Mouse (Mus musculus): ENCODE results near the gene Rnasek. TPM values are rescaled to one million over a fixed set of nuclear protein-coding genes. Genes with fewer than 3 reads are reported as not detected.

Gene Rnasek
- polyA plus RNA-seq, 1 experiment from 2014 or later, result 443 TPM

DNA sequence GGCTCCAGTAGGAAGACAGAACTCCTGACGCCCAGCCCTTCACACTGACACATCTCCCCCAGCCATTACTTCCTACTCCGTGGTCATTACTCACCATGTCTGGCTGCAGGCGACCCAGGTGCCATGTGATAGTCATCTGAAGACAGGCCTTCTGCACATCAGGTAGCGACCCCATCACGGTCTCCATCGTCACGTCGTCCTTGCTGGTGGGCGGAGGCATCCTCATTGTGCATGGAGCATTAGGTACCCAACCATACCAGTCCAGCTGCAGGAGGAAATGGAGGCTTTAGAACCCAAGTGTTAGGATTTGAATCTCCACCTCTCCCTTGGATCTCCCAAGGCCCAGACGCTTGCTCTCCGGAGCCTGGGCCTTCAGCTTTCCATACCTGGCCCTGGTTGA lies 2.9 kb upstream of the Rnasek start:
- no peaks in the 10 kb centered on the region for H3K9me3 ChIP-seq (ENCODE audit: control insufficient read depth, low read length)
- peaks cover 16% of the 10 kb centered on the region for H3K4me1 ChIP-seq (ENCODE audit: control insufficient read depth, insufficient read depth, low read depth, low read length)
- H3K27me3 ChIP-seq (replicated peaks; ENCODE audit: control insufficient read depth, insufficient read depth, low read length), result no peaks in the 10 kb centered on the region; the same call in none of the 2 replicates
- 77% methylated on average over 11 of the region's 11 CpGs for WGBS
- ATAC-seq, result no peak
- no peak overlapping the region for H3K9ac ChIP-seq (ENCODE audit: low read depth, low read length)
- H3K4me2 ChIP-seq (ENCODE audit: low read length), result no peak overlapping the region
- H3K4me3 ChIP-seq (ENCODE audit: low read length), result no peak overlapping the region
- H3K27ac ChIP-seq (ENCODE audit: low read depth, low read length), result no peak overlapping the region
- H3K36me3 ChIP-seq (ENCODE audit: control insufficient read depth, insufficient read depth, low read length), result no peaks in the 10 kb centered on the region

DNA sequence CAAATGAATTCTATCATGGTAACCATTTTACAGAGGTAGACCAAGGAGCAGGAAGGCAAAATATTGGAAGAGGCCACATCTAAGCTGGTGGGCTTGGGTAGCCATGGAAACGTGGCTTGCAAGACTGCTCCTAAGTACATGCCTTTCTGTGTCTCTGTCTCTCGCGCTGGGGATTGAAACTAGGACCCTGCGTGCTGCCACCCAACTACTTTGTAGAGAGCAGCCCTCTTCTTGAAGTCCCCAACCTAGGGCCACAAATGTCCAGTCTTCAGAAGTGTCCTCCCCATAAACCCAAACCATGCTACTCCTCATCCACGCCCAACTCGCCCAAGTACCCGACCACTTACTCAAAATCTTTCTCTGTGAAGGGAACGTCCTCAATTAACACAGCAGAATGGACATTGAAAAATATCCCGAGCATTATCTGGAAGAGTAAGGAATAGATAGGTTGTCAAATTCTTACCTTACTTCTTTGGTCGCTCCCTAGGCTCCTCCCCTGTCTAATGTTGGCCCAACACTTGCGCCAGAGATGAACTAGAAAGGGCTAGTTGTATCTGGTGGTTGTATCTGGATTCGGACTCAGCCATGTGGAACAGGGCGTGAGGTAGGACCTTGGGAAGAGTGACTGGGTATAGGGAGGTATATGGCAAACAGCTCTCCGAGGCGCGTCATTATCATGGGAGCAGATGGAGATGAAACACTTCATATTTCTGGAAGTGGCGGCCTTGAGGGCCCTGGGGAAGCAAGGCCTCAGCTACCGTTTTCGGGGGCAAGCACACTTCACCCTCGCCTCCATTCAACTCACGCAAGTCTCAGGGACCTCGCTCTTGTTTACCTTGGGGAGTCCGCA lies 826 bp downstream of the Rnasek start:
- H3K4me3 ChIP-seq (ENCODE audit: low read length), result peak overlapping the region; percentile 93
- WGBS, result 14% methylated on average over 23 of the region's 23 CpGs
- H3K4me1 ChIP-seq (ENCODE audit: control insufficient read depth, insufficient read depth, low read depth, low read length), result peaks cover 25% of the 10 kb centered on the region
- no peak for ATAC-seq
- H3K9ac ChIP-seq (ENCODE audit: low read depth, low read length), result peak overlapping the region; percentile 95
- peaks cover 4% of the 10 kb centered on the region for H3K36me3 ChIP-seq (ENCODE audit: control insufficient read depth, insufficient read depth, low read length)
- peak overlapping the region; percentile 96 for H3K4me2 ChIP-seq (ENCODE audit: low read length)
- peak overlapping the region; percentile 95 for H3K27ac ChIP-seq (ENCODE audit: low read depth, low read length)
- H3K27me3 ChIP-seq (replicated peaks; ENCODE audit: control insufficient read depth, insufficient read depth, low read length), result no peaks in the 10 kb centered on the region
- no peaks in the 10 kb centered on the region for H3K9me3 ChIP-seq (ENCODE audit: control insufficient read depth, low read length)

DNA sequence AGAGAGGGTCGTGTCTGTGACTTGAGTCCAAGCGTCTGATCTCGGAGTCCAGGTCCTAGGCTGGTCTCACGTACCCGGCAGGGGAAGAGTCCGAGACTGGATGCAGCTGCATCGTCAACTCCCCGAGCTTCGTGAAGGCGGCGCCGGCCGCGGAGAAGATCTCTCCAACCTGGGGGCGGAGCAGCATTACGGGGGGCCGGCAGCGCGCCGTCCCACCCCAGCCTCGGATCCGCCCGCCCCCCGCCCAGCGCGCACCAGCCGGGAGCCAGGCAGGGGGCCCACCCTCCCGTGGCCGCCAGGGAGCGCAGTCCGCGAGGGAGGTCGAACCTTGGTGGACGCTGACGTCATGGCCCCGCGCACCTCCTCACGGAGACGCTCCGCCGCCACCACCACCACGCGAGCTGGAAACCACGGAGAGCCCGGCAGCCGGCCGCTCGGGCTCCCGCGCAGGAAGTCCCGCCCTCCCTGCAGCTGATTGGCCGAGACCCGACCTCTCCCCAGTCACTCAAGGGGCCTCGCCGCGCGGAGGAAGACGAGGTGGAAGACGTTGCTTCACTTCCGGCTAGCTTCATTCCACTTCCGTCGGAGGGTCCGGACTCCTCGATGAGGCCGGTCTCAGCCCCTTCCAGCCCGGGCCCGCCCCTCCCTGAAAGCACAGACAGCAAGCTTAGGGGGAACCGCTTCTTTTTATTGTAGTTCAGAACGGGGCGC lies 2.0 kb downstream of the Rnasek start, which contains the start of gene 0610010K14Rik:
Gene 0610010K14Rik (minus strand): TSS at position 458 of the 711 bp plus-strand sequence.
- no peaks in the 10 kb centered on the region for H3K27me3 ChIP-seq (replicated peaks; ENCODE audit: control insufficient read depth, insufficient read depth, low read length)
- peaks cover 4% of the 10 kb centered on the region for H3K36me3 ChIP-seq (ENCODE audit: control insufficient read depth, insufficient read depth, low read length)
- peak; percentile 94 for ATAC-seq
- H3K4me2 ChIP-seq (ENCODE audit: low read length), result peak within 1 kb of the TSS; percentile 96
- peak within 1 kb of the TSS; percentile 93 for H3K4me3 ChIP-seq (ENCODE audit: low read length)
- no peaks in the 10 kb centered on the region for H3K9me3 ChIP-seq (ENCODE audit: control insufficient read depth, low read length)
- WGBS, result under 1% methylated on average over 64 of the region's 70 CpGs
- H3K9ac ChIP-seq (ENCODE audit: low read depth, low read length), result peak within 1 kb of the TSS; percentile 95
- peak within 1 kb of the TSS; percentile 95 for H3K27ac ChIP-seq (ENCODE audit: low read depth, low read length)
- H3K4me1 ChIP-seq (ENCODE audit: control insufficient read depth, insufficient read depth, low read depth, low read length), result peaks cover 27% of the 10 kb centered on the region

DNA sequence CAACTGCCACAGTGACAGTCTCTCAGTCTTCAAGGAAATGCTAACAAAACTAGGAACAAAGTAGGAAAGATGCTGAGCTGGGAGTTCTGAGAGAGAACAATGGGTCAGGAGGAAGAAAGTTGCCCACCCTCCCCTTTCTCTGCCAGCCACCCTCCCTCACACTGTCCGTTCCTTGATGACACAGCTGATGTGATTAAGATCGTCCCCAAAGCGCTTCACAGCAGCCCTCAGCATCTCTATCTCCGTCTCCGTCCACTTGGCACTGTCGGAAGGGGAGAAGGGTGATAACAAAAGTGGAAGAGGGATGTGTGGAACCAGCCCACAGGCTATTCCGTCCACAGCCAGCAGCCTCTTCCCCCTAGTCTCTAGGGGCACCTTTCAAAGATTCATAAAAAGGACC lies 2.9 kb downstream of the Rnasek start:
- peaks cover 27% of the 10 kb centered on the region for H3K4me1 ChIP-seq (ENCODE audit: control insufficient read depth, insufficient read depth, low read depth, low read length)
- peak overlapping the region; percentile 95 for H3K27ac ChIP-seq (ENCODE audit: low read depth, low read length)
- no peaks in the 10 kb centered on the region for H3K27me3 ChIP-seq (replicated peaks; ENCODE audit: control insufficient read depth, insufficient read depth, low read length)
- H3K9me3 ChIP-seq (ENCODE audit: control insufficient read depth, low read length), result no peaks in the 10 kb centered on the region
- H3K36me3 ChIP-seq (ENCODE audit: control insufficient read depth, insufficient read depth, low read length), result peaks cover 4% of the 10 kb centered on the region
- peak overlapping the region; percentile 88 for H3K9ac ChIP-seq (ENCODE audit: low read depth, low read length)
- 23% methylated on average over 7 of the region's 7 CpGs for WGBS
- peak overlapping the region; percentile 93 for H3K4me3 ChIP-seq (ENCODE audit: low read length)
- ATAC-seq, result no peak
- peak overlapping the region; percentile 60 for H3K4me2 ChIP-seq (ENCODE audit: low read length)

DNA sequence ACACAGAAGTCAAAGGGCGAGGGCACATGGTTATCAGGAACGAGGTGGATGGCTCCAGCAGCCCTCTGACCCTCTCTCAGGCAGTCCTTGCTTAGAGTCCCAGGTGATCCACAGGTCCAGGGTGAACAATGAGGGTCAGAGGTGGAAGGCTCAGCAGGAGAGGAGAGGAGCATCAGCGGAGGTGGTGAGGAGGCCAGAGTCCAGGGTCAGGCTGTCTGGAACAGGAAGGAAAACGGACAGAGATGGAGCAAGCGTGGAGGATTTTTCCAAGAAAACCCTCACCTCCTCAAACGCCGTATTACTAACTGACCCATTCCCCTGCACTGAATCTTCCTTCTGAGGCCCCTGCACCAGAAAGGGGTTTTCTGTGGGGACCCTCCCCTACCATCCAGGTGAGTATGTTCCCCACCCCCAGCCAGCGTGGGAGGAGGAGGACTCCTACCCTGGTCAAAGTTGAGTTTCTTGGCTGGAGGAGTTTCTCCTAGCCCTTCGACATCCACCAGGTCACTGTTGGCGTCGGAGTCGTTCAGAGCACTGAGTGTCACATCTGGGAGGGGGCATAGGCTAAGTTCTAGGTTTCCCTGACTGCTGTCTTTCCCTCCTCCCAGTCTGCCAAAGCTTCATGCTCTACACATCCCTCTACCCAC lies 4.3 kb downstream of the Rnasek start:
- H3K9me3 ChIP-seq (ENCODE audit: control insufficient read depth, low read length), result no peaks in the 10 kb centered on the region
- no peak for ATAC-seq
- H3K36me3 ChIP-seq (ENCODE audit: control insufficient read depth, insufficient read depth, low read length), result peaks cover 4% of the 10 kb centered on the region
- no peak overlapping the region for H3K9ac ChIP-seq (ENCODE audit: low read depth, low read length)
- no peak overlapping the region for H3K27ac ChIP-seq (ENCODE audit: low read depth, low read length)
- 0 out of 2 replicates have a peak, but pooled peaks cover 2% of the 10 kb centered on the region for H3K27me3 ChIP-seq (replicated peaks; ENCODE audit: control insufficient read depth, insufficient read depth, low read length)
- peaks cover 24% of the 10 kb centered on the region for H3K4me1 ChIP-seq (ENCODE audit: control insufficient read depth, insufficient read depth, low read depth, low read length)
- H3K4me2 ChIP-seq (ENCODE audit: low read length), result no peak overlapping the region
- 89% methylated on average over 12 of the region's 12 CpGs for WGBS
- H3K4me3 ChIP-seq (ENCODE audit: low read length), result no peak overlapping the region

DNA sequence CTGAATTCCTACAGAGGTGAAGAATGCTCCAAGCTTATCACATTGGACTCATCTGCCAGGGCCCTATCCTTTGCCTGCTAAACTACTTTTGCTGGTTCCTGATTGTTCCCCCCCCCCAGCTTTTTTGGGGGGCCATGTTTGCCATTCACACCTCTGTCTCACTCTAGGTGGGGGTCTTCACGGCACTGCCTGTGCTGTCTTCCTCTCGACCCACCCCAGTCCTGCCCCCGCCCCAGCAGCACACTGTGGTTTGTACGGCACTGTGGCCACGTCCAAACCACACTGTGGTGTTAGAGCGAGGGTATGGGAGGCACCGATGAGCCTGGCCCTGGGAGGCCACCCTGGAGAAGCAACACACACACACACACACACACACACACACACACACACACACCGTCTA lies 5.1 kb downstream of the Rnasek start:
- Histone ChIP-seq H3K36me3 (ENCODE audit: control insufficient read depth, insufficient read depth, low read length) (peaks cover 4% of the 10 kb centered on the region), H3K4me3 (ENCODE audit: low read length) (no peak overlapping the region), H3K27ac (ENCODE audit: low read depth, low read length) (no peak overlapping the region), H3K9ac (ENCODE audit: low read depth, low read length) (no peak overlapping the region), H3K9me3 (ENCODE audit: control insufficient read depth, low read length) (no peaks in the 10 kb centered on the region), H3K4me1 (ENCODE audit: control insufficient read depth, insufficient read depth, low read depth, low read length) (peaks cover 23% of the 10 kb centered on the region), H3K4me2 (ENCODE audit: low read length) (no peak overlapping the region), H3K27me3 (replicated peaks; ENCODE audit: control insufficient read depth, insufficient read depth, low read length) (peaks cover 6% of the 10 kb centered on the region; the same call in 1 of the 2 replicates)
- no peak for ATAC-seq
- 84% methylated on average over 8 of the region's 8 CpGs for WGBS

DNA sequence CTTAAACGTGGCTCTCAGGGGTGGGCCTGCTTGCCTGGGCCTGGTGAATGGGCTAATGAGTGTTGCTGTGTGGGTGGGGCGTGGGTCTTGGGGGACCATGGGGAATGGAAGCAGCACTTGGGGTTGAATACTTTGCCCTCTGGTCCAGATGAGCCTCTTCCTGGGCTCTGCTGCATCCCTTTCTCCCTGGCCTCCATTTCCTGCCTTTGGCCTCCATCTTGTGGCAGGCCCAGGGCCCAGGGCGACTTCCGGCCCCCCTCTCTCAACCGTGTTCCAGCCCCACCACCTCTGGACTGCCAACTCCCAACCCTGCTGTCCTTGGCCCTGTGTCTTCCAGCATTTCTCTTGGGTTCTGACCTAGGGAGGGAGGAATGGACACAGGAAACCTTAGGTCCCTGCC lies 5.6 kb downstream of the Rnasek start:
- Histone ChIP-seq H3K27ac (ENCODE audit: low read depth, low read length) (no peak overlapping the region), H3K36me3 (ENCODE audit: control insufficient read depth, insufficient read depth, low read length) (peaks cover 4% of the 10 kb centered on the region), H3K4me3 (ENCODE audit: low read length) (no peak overlapping the region), H3K4me2 (ENCODE audit: low read length) (no peak overlapping the region), H3K4me1 (ENCODE audit: control insufficient read depth, insufficient read depth, low read depth, low read length) (peaks cover 25% of the 10 kb centered on the region), H3K9ac (ENCODE audit: low read depth, low read length) (no peak overlapping the region), H3K27me3 (replicated peaks; ENCODE audit: control insufficient read depth, insufficient read depth, low read length) (peaks cover 7% of the 10 kb centered on the region; the same call in 1 of the 2 replicates), H3K9me3 (ENCODE audit: control insufficient read depth, low read length) (no peaks in the 10 kb centered on the region)
- WGBS, result 60% methylated on average over 5 of the region's 5 CpGs
- ATAC-seq, result no peak

DNA sequence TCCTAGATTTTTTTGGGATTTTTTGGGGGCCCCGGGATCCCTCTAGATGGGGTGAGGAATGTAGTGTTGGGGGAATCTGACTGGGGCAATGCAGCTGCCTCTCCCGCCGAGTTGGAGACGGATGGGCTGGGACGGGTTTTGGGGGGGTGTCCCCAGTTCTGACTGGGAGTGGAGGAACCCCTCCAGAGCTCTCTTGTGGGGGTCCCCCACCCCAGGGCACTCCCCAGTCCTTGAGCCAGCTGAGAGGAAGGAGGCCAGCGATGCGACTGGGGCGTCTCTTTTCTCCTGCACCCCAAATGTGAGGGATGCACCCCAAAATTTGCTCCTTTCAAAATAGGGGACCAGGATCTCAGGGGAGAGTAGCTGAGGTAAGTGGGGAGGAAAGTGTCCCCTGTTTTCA lies 6.6 kb downstream of the Rnasek start:
- peak overlapping the region; percentile 63 for H3K4me2 ChIP-seq (ENCODE audit: low read length)
- no peaks in the 10 kb centered on the region for H3K9me3 ChIP-seq (ENCODE audit: control insufficient read depth, low read length)
- no peak overlapping the region for H3K27ac ChIP-seq (ENCODE audit: low read depth, low read length)
- 56% methylated on average over 4 of the region's 8 CpGs for WGBS
- peaks cover 4% of the 10 kb centered on the region for H3K36me3 ChIP-seq (ENCODE audit: control insufficient read depth, insufficient read depth, low read length)
- H3K27me3 ChIP-seq (replicated peaks; ENCODE audit: control insufficient read depth, insufficient read depth, low read length), result peaks cover 12% of the 10 kb centered on the region
- no peak for ATAC-seq
- peaks cover 21% of the 10 kb centered on the region for H3K4me1 ChIP-seq (ENCODE audit: control insufficient read depth, insufficient read depth, low read depth, low read length)
- H3K9ac ChIP-seq (ENCODE audit: low read depth, low read length), result peak overlapping the region; percentile 69
- peak overlapping the region; percentile 42 for H3K4me3 ChIP-seq (ENCODE audit: low read length)

DNA sequence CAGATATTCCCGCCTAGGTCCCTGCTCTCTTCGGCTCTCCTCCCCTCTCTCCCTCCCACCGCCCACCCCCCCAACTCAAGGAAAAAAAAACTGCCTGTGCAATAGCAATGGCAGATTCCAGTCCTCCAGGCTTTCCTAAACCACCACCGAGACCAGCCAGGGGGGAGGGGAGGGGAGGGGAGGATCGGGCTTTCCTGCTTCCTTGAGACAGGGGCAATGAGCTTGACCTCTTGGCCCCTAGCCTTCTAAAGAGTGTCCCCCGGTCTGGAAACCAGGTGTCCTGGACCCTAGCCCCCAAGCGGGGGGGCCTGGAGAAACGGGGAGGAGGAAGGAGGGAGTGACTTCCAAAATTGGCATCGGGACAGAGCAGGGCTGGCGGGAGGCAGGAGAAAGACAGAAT lies 7.1 kb downstream of the Rnasek start:
- H3K36me3 ChIP-seq (ENCODE audit: control insufficient read depth, insufficient read depth, low read length), result peaks cover 4% of the 10 kb centered on the region
- no peak for ATAC-seq
- H3K27me3 ChIP-seq (replicated peaks; ENCODE audit: control insufficient read depth, insufficient read depth, low read length), result peaks cover 17% of the 10 kb centered on the region
- 4% methylated on average over 9 of the region's 10 CpGs for WGBS
- H3K27ac ChIP-seq (ENCODE audit: low read depth, low read length), result no peak overlapping the region
- H3K9ac ChIP-seq (ENCODE audit: low read depth, low read length), result peak overlapping the region; percentile 69
- H3K4me1 ChIP-seq (ENCODE audit: control insufficient read depth, insufficient read depth, low read depth, low read length), result peaks cover 21% of the 10 kb centered on the region
- H3K4me2 ChIP-seq (ENCODE audit: low read length), result peak overlapping the region; percentile 63
- peak overlapping the region; percentile 42 for H3K4me3 ChIP-seq (ENCODE audit: low read length)
- no peaks in the 10 kb centered on the region for H3K9me3 ChIP-seq (ENCODE audit: control insufficient read depth, low read length)
